Mouse (Mus musculus): ENCODE data around the gene Ndufaf2.

Ndufaf2 gene

GRCm38 (mm10) chr13:108158465-108159240 lies at the start of gene Ndufaf2, which contains the start of gene Ercc8:
TSS of gene Ndufaf2 (minus strand) at chr13:108158623.
TSS of gene Ercc8 (plus strand) at chr13:108158731.
- peak; percentile 98 for DNase-seq (ENCODE audit: extremely low spot score)

- no peak for DNase-seq (ENCODE audit: extremely low spot score)
These were observed 49.7 kb upstream of the Ndufaf2 start for GRCm38 (mm10) chr13:108208090-108208489.

- no peak for DNase-seq (ENCODE audit: extremely low spot score)
These were observed 49.0 kb upstream of the Ndufaf2 start for GRCm38 (mm10) chr13:108207447-108207846.

GRCm38 (mm10) chr13:108204857-108205256 lies 46.4 kb upstream of the Ndufaf2 start:
- DNase-seq (ENCODE audit: extremely low spot score) = no peak

GRCm38 (mm10) chr13:108195474-108195873 lies 37.1 kb upstream of the Ndufaf2 start:
- DNase-seq (ENCODE audit: extremely low spot score) = no peak

- peak; percentile 49 for DNase-seq (ENCODE audit: extremely low spot score)
These were observed 32.8 kb upstream of the Ndufaf2 start for GRCm38 (mm10) chr13:108191074-108191720.

- DNase-seq (ENCODE audit: extremely low spot score) = no peak
These were observed 29.6 kb upstream of the Ndufaf2 start for GRCm38 (mm10) chr13:108187994-108188393.

- DNase-seq (ENCODE audit: extremely low spot score) = no peak
These were observed 27.1 kb upstream of the Ndufaf2 start for GRCm38 (mm10) chr13:108185530-108185929.

GRCm38 (mm10) chr13:108184743-108185255 lies 26.4 kb upstream of the Ndufaf2 start:
- no peak for DNase-seq (ENCODE audit: extremely low spot score)

- no peak for DNase-seq (ENCODE audit: extremely low spot score)
These were observed 22.4 kb upstream of the Ndufaf2 start for GRCm38 (mm10) chr13:108180821-108181220.

- no peak for DNase-seq (ENCODE audit: extremely low spot score)
These were observed 21.2 kb upstream of the Ndufaf2 start for GRCm38 (mm10) chr13:108179618-108180017.

GRCm38 (mm10) chr13:108170511-108170910 lies 12.1 kb upstream of the Ndufaf2 start:
- no peak for DNase-seq (ENCODE audit: extremely low spot score)

GRCm38 (mm10) chr13:108170002-108170401 lies 11.6 kb upstream of the Ndufaf2 start:
- no peak for DNase-seq (ENCODE audit: extremely low spot score)

GRCm38 (mm10) chr13:108164621-108165020 lies 6.2 kb upstream of the Ndufaf2 start:
- no peak for DNase-seq (ENCODE audit: extremely low spot score)

GRCm38 (mm10) chr13:108163912-108164311 lies 5.5 kb upstream of the Ndufaf2 start:
- DNase-seq (ENCODE audit: extremely low spot score) = no peak

GRCm38 (mm10) chr13:108159963-108160362 lies 1.5 kb upstream of the Ndufaf2 start:
- DNase-seq (ENCODE audit: extremely low spot score) = no peak

GRCm38 (mm10) chr13:108159241-108159575 lies 785 bp upstream of the Ndufaf2 start:
- no peak for DNase-seq (ENCODE audit: extremely low spot score)

- DNase-seq (ENCODE audit: extremely low spot score) = no peak
These were observed 525 bp downstream of the Ndufaf2 start for GRCm38 (mm10) chr13:108157732-108158464.

GRCm38 (mm10) chr13:108157156-108157555 lies 1.3 kb downstream of the Ndufaf2 start:
- DNase-seq (ENCODE audit: extremely low spot score) = no peak

GRCm38 (mm10) chr13:108152650-108153372 lies 5.6 kb downstream of the Ndufaf2 start:
- peak; percentile 61 for DNase-seq (ENCODE audit: extremely low spot score)

GRCm38 (mm10) chr13:108151782-108152181 lies 6.6 kb downstream of the Ndufaf2 start:
- no peak for DNase-seq (ENCODE audit: extremely low spot score)

GRCm38 (mm10) chr13:108144086-108144485 lies 14.3 kb downstream of the Ndufaf2 start:
- DNase-seq (ENCODE audit: extremely low spot score) = no peak
